In the genomic region with DNA sequence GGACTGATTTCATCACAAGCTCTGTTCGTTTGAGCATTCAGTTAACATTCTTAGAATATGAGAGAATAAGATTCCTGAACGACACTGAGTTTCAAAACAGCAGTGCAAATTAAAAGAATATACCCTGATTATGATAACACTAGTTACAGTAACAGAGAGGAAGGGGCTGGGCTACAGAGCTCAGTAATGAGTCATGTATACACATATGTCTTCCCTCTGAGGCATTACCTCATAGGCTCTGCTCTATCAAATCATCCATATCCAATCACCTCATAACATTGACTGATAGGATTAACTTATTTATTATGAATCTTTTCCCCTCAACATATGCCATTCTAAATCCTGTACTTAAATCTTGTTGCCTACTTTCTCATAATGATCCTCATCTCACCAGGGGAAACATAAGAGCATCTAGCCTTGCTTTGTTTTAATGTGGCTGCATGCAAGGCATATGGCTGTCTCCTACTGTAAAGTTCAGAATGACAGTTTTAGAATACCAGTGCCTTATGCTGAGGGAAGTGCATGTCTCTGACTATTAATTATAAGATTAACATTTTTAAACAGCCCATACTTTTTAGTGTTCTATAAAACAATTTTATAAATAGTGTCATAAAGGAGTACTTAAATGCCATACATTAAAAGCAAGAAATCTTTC, we compare ENCODE assay signal across 27 mouse cellular contexts.
DNase-seq lines count a peak whose midpoint lies in the region; ATAC-seq and TF ChIP-seq lines count a peak whose summit lies in the region.
"Had no signal": no experiment of that assay in that cellular context is flagged by ENCODE, and none has a peak within 500 bp of the region (broad histone marks: within the 10 kb centered on the region; RNA-seq: fewer than 3 reads in every experiment).

No protein-coding gene starts in this region.

- ATAC-seq in forebrain, postnatal 0 days = peak; percentile 84
- ATAC-seq in forebrain, embryonic 15.5 days (replicated peaks) = no peak; the same call in 1 of the 2 replicates
- peak; percentile 63; the same call in 1 of the 2 replicates for ATAC-seq in neural tube, embryonic 14.5 days (ENCODE audit: low read depth)
- no peak for ATAC-seq in midbrain, embryonic 16.5 days
- ATAC-seq: CD4-positive, CD25-positive, alpha-beta regulatory T cell, adult 4 months; liver, embryonic 12.5 days; liver, postnatal 0 days had no signal

- H3K9ac ChIP-seq in forebrain, postnatal 0 days = no peak overlapping the region
- no peak overlapping the region for H3K9ac ChIP-seq in forebrain, embryonic 15.5 days (replicated peaks)
- H3K9ac ChIP-seq in neural tube, embryonic 14.5 days (replicated peaks; ENCODE audit: low read depth, low read length) = no peak overlapping the region
- no peak overlapping the region for H3K9ac ChIP-seq in midbrain, embryonic 16.5 days (ENCODE audit: low read depth, low read length)
- H3K9ac ChIP-seq: hindbrain, embryonic 14.5 days; liver, embryonic 12.5 days; liver, postnatal 0 days had no signal

- no peaks in the 10 kb centered on the region for H3K9me3 ChIP-seq in forebrain, postnatal 0 days (ENCODE audit: low read length)
- no peaks in the 10 kb centered on the region for H3K9me3 ChIP-seq in forebrain, embryonic 15.5 days
- no peaks in the 10 kb centered on the region for H3K9me3 ChIP-seq in neural tube, embryonic 14.5 days (ENCODE audit: control insufficient read depth, low read length)
- no peaks in the 10 kb centered on the region for H3K9me3 ChIP-seq in midbrain, embryonic 16.5 days (replicated peaks; ENCODE audit: control insufficient read depth, low read length, poor library complexity, severe bottlenecking)
- H3K9me3 ChIP-seq: liver, embryonic 12.5 days had no signal

- H3K4me2 ChIP-seq in forebrain, postnatal 0 days (ENCODE audit: low read depth) = no peak overlapping the region
- H3K4me2 ChIP-seq in forebrain, embryonic 15.5 days (replicated peaks) = no peak overlapping the region
- no peak overlapping the region for H3K4me2 ChIP-seq in neural tube, embryonic 14.5 days (ENCODE audit: low read depth, low read length)
- H3K4me2 ChIP-seq in midbrain, embryonic 16.5 days (ENCODE audit: low read length) = no peak overlapping the region
- H3K4me2 ChIP-seq: heart, embryonic 11.5 days; hindbrain, embryonic 14.5 days; liver, embryonic 12.5 days; midbrain, embryonic 11.5 days had no signal

- 60% methylated on average over 2 of the region's 2 CpGs for WGBS in forebrain, postnatal 0 days
- 63% methylated on average over 2 of the region's 2 CpGs for WGBS in forebrain, embryonic 15.5 days
- WGBS in neural tube, embryonic 14.5 days = 71% methylated on average over 2 of the region's 2 CpGs
- WGBS in midbrain, embryonic 16.5 days = 79% methylated on average over 2 of the region's 2 CpGs

- H3K4me1 ChIP-seq in forebrain, postnatal 0 days (ENCODE audit: insufficient read depth) = no peaks in the 10 kb centered on the region
- no peaks in the 10 kb centered on the region for H3K4me1 ChIP-seq in forebrain, embryonic 15.5 days
- H3K4me1 ChIP-seq in neural tube, embryonic 14.5 days (ENCODE audit: control insufficient read depth, insufficient read depth, low read length) = no peaks in the 10 kb centered on the region
- no peaks in the 10 kb centered on the region for H3K4me1 ChIP-seq in midbrain, embryonic 16.5 days (ENCODE audit: control insufficient read depth, insufficient read depth, low read length)
- H3K4me1 ChIP-seq: liver, embryonic 12.5 days had no signal

- no peak overlapping the region for H3K4me3 ChIP-seq in forebrain, postnatal 0 days (ENCODE audit: low read depth, low read length)
- no peak overlapping the region for H3K4me3 ChIP-seq in forebrain, embryonic 15.5 days
- no peak overlapping the region for H3K4me3 ChIP-seq in layer of hippocampus, adult 2 months
- H3K4me3 ChIP-seq in neural tube, embryonic 14.5 days (ENCODE audit: low read depth, low read length) = no peak overlapping the region
- no peak overlapping the region for H3K4me3 ChIP-seq in midbrain, embryonic 16.5 days (ENCODE audit: low read depth, low read length)
- H3K4me3 ChIP-seq: erythroblast, embryonic 14.5 days; liver, embryonic 12.5 days; myocyte had no signal

- peak; percentile 12 for DNase-seq in forebrain, postnatal 0 days
- no peak for DNase-seq in layer of hippocampus, adult 2 months (ENCODE audit: low spot score in 2 of 2)
- DNase-seq in layer of hippocampus, postnatal 25 days (ENCODE audit: extremely low spot score in 1 of 2, low spot score in 1 of 2) = no peak
- DNase-seq in embryo, embryonic 10.5 days (ENCODE audit: low spot score) = no peak
- DNase-seq: adrenal gland, postnatal 25 days; cerebellum, adult 18-20 months; cerebellum, postnatal 10 days; gastrocnemius, postnatal 36 days; heart, adult 18-20 months; heart, postnatal 36 days; kidney, adult 18-20 months; kidney, postnatal 14 days; left cerebral cortex, postnatal 4 days; liver, postnatal 0 days; lung, postnatal 36 days; thymus, adult 2 months; thymus, postnatal 36 days had no signal

- no peaks in the 10 kb centered on the region for H3K36me3 ChIP-seq in forebrain, postnatal 0 days (ENCODE audit: insufficient read depth)
- H3K36me3 ChIP-seq in forebrain, embryonic 15.5 days = no peaks in the 10 kb centered on the region
- H3K36me3 ChIP-seq in neural tube, embryonic 14.5 days (ENCODE audit: control insufficient read depth, insufficient read depth, low read length) = no peaks in the 10 kb centered on the region
- no peaks in the 10 kb centered on the region for H3K36me3 ChIP-seq in midbrain, embryonic 16.5 days (ENCODE audit: control insufficient read depth, insufficient read depth, low read length)
- H3K36me3 ChIP-seq: liver, embryonic 12.5 days had no signal

- no peak overlapping the region for H3K27ac ChIP-seq in forebrain, postnatal 0 days (ENCODE audit: low read depth, low read length)
- H3K27ac ChIP-seq in forebrain, embryonic 15.5 days (replicated peaks) = no peak overlapping the region
- H3K27ac ChIP-seq in layer of hippocampus, adult 2 months = peak overlapping the region; percentile 46; the same call in 1 of the 2 replicates
- H3K27ac ChIP-seq in neural tube, embryonic 14.5 days (ENCODE audit: low read depth, low read length) = no peak overlapping the region
- no peak overlapping the region for H3K27ac ChIP-seq in midbrain, embryonic 16.5 days (ENCODE audit: low read length)
- H3K27ac ChIP-seq: hindbrain, embryonic 14.5 days; liver, embryonic 12.5 days had no signal

- no peak for TF ChIP-seq CTCF in forebrain, postnatal 0 days (IDR thresholded peaks at IDR 0.05; ENCODE audit: low read depth)
- TF ChIP-seq CTCF in layer of hippocampus, adult 2 months (conservative IDR thresholded peaks at IDR 0.05) = no peak

- no peaks in the 10 kb centered on the region for H3K27me3 ChIP-seq in forebrain, postnatal 0 days (ENCODE audit: insufficient read depth, low read length)
- no peaks in the 10 kb centered on the region for H3K27me3 ChIP-seq in forebrain, embryonic 15.5 days
- H3K27me3 ChIP-seq in neural tube, embryonic 14.5 days (ENCODE audit: control insufficient read depth, insufficient read depth, low read length) = no peaks in the 10 kb centered on the region
- no peaks in the 10 kb centered on the region for H3K27me3 ChIP-seq in midbrain, embryonic 16.5 days (ENCODE audit: control insufficient read depth, insufficient read depth, low read depth, low read length)
- H3K27me3 ChIP-seq: liver, embryonic 12.5 days had no signal

Comparison
In these comparisons a context has a peak if more than half of its experiments do, and no peak if none do; other contexts are left out.
1. ATAC-seq: peak in forebrain, postnatal 0 days (single experiment) and neural tube, embryonic 14.5 days (single experiment); none in forebrain, embryonic 15.5 days (single experiment) and midbrain, embryonic 16.5 days (single experiment).